Mouse (Mus musculus): Measurements from ENCODE around the gene Hexb.

DNA sequence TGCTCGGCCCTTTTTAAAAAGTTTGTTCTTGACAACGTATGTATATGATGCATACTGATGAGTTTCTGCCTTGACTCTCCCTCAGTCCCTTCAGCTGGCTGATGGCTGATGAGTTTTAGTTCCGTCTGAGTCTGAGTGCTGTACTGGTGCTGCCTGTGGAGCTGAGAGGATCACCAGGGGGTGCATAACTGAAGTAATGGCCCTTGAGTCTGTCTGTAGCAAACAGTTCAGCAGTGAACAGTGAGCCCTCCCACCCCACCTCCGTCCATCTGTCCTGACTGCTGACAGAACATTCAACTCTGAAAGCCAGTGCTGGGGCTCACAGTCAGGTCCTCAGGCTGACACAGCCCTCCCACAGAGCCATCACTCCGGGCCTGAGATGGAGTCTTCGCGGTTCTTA lies 19.2 kb downstream of the Hexb start:
- TF ChIP-seq CTCF (IDR thresholded peaks at IDR 0.05; ENCODE audit: insufficient read depth, low read length) (no peak), POLR2A (IDR thresholded peaks at IDR 0.05; ENCODE audit: borderline replicate concordance, extremely low read depth, low read depth, low read length) (no peak)
